Mouse (Mus musculus) adrenal gland, adult 2 months (tissue): ENCODE measurements around the gene Klhdc4. TPM values are rescaled to one million over a fixed set of nuclear protein-coding genes. Genes with fewer than 3 reads are reported as not detected.

Source experiments
- DNase-seq: peaks from one replicate; pipeline ENCODE4 v3.0.0; 2021
- long read RNA-seq: library from polyadenylated mRNA; stranded (forward); transcript quantifications from one replicate; pipeline ENCODE4 v2.0.0, GENCODE M21; 2021
- polyA plus RNA-seq: library from polyadenylated mRNA; depleted of rRNA; stranded (reverse); fragments of >200 nt; gene quantifications from 2 replicates; pipeline ENCODE4 v1.2.3, GENCODE M21; 2012; rRNA removed
- total RNA-seq, 2 experiments: library from RNA; stranded (reverse); gene quantifications; 2 replicates each; pipeline ENCODE4 v1.2.3; 2021

Klhdc4 gene
- total RNA-seq (10 to 100 TPM; 17.2 to 25.6 TPM), polyA plus RNA-seq (12.2 and 14.9 TPM in 2 replicates)
- long read RNA-seq, transcript Klhdc4-201 (12 exons, 2,078 nt), result major isoform, 27 of 32 reads
- long read RNA-seq, partial matches to known transcripts, result 1 of 32 reads
- long read RNA-seq, other reads (novel, unspliced or antisense), result 4 of 32 reads

- DNase-seq, result peak; percentile 91
Measured at GRCm38 (mm10) chr8:121829048-121829776, at the start of gene Klhdc4. TSS of gene Klhdc4 (minus strand) at chr8:121829569.

GRCm38 (mm10) chr8:121877828-121878480 lies 48.6 kb upstream of the Klhdc4 start:
- DNase-seq, result no peak

DNA sequence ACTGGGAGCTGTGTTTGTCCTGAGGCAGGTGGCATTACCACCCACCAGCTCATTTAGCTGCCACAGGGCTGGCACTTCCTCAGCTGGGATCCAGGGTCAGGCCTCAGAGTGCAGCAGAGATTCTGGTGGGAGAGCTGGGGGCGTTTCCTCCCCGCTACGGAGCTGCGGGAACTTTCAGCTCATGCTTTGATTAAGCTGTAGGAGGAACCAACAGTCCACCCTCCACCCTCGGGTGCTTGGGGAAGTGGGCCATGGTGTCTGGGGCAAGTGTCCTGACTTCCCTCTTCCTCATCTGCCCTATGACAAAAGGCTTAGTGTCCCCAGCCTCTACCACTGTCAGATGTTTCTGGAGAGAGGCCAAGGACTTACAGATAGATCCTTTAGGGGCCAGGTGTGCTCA lies 47.8 kb upstream of the Klhdc4 start:
- DNase-seq, result no peak

- no peak for DNase-seq
Measured at GRCm38 (mm10) chr8:121875517-121875916, 46.1 kb upstream of the Klhdc4 start.

- DNase-seq, result no peak
Measured at GRCm38 (mm10) chr8:121875045-121875444, 45.7 kb upstream of the Klhdc4 start.

DNA sequence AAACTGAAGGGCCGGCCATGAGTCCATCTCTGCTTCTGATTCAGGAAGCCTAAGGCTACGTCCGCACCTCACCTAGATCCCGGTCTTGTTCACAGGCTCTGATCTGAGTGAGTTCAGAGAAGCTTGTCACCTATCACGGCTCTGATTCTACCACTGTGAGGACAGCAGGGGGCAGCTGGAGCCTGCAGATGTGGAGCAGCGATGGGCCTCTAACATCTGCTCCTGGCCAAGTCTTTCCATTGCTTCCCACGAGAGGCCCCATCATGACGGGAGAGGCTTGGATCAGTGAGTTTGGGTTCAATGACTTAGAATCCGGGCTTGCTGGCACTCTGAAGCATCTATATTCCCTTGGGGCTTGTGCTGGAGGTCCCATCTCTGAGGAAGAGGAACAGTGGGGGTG lies 44.7 kb upstream of the Klhdc4 start:
- peak; percentile 77 for DNase-seq

DNA sequence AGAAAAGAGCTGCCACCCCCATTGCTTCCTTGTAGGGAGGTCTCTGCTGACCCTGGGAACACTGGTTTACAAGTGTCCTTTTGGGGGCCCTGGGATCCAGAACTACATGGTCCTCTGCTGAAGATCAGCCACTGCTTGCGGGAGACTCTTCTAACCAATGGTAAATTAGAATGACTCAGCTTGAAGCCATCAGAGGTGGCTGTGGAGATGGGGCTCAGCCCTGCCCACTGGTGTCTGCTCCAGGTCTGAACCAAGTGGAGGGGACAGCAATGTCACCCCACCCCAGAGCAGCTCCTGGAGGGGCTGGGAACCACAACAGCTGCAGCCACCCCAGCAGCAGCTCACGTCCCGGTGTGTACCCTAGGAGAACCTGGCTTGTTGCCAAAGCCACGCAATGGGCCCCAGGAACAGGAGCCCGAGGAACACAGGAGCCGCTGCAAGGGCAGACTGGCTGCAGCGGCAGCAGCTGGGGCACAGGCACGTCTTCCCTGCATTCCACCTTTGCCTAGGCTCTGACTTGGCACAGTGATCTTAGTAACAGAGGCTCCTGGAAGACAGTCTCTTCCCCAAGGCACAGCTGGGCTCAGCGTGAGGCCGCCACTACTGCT lies 42.6 kb upstream of the Klhdc4 start:
- DNase-seq, result peak; percentile 56

DNA sequence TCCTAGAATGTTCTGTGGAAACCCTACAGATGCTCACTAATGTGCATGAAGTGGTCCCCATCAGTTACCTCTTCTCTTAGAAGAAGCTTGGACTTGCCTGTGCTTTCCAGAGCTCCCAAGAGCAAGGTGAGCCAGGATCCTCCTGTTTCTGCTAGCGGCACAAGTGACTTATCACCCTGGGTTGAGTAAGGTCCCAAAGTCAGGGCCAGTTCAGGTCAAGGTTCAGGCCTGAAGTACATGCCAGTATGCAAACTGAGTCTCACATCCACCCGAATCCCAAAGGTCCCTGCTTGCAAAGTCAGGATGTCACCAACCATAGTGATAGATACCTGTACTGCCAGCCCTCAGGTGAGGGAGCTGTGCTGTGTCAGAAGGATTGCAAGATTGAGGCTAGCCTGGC lies 40.8 kb upstream of the Klhdc4 start:
- DNase-seq, result no peak

GRCm38 (mm10) chr8:121868896-121869295 lies 39.5 kb upstream of the Klhdc4 start:
- DNase-seq, result no peak

GRCm38 (mm10) chr8:121868196-121868595 lies 38.8 kb upstream of the Klhdc4 start:
- peak; percentile 85 for DNase-seq

DNA sequence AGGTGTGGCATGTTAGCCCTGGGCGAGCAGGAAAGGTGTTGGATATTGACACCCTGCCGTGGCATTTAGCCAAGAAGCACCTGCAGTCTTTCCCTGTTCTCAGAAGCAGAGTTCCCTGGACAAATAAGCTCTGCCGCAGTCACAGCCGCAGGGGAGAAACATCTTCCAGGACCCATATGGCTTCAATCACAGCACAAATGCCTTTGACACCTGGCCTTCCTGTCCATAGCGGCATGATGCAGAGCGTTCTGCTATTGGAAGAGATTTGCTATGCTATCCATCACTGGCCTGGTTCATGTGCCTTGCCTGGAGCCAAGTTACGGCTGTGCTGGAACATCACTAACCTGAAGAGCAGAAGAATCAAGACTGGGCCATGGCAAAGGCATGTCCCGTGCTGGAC lies 36.0 kb upstream of the Klhdc4 start:
- no peak for DNase-seq

- no peak for DNase-seq
Measured at GRCm38 (mm10) chr8:121861806-121862548, 32.6 kb upstream of the Klhdc4 start.

DNA sequence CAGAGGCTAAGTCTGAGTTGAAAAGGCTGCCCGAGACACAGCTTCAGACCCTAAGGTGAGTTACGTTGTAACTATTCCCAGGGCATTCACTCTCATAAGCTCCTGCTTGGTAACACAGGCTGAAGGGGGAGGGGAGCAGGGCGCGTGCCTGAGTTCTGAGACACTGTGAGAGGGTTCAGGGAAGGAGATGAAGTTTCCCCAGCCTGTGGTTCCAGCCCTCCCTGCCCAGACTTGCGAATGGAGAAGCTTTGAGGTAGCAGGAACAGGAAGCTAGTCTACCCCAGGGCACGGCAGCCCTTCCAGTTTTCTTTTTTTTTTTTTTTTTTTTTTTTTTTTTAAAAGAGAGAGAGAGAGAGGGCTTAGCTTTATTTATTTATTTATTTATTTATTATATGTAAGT lies 31.9 kb upstream of the Klhdc4 start:
- no peak for DNase-seq

- no peak for DNase-seq
Measured at GRCm38 (mm10) chr8:121857747-121858146, 28.4 kb upstream of the Klhdc4 start.

DNA sequence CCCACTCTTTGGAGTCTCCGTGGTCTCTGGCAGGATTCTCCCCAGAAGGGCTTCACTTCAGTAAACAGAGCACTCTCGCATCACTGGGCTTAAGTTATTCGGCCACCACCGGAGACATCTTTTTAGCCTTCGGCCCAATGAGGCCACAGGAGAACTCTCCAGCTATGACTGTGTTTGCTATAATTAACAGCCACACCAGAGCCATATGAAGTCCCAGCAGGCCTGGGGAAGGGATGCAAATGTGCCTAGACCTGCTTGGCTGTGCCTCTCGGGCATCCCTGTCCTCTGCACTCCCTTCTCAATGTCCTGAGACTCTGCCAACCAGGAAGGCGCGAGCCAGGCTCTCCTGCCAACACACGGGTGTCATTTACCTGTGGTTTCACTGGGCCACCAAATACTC lies 28.0 kb upstream of the Klhdc4 start:
- no peak for DNase-seq

GRCm38 (mm10) chr8:121856071-121856746 lies 26.8 kb upstream of the Klhdc4 start:
- peak; percentile 59 for DNase-seq

GRCm38 (mm10) chr8:121853586-121853985 lies 24.2 kb upstream of the Klhdc4 start:
- peak; percentile 81 for DNase-seq

DNA sequence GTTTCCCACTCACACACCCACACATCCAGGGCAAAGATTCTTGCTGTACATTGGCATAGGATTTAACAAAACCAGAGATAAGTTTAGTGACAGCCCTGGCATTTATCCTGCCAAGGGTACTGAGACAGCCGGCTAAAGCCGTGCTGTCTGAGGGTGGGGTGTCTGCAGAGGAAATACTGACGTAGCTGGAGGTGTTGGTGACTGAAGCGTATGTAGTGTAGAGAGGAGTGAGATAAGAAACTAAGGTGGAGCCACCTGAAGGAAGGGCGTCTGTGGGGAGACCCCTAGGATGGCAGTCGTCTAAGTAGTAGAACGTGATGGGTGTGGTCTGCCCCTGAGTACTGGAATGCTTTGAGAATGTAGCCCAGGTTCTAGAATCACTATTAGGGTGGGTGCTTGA lies 23.1 kb upstream of the Klhdc4 start:
- no peak for DNase-seq

DNA sequence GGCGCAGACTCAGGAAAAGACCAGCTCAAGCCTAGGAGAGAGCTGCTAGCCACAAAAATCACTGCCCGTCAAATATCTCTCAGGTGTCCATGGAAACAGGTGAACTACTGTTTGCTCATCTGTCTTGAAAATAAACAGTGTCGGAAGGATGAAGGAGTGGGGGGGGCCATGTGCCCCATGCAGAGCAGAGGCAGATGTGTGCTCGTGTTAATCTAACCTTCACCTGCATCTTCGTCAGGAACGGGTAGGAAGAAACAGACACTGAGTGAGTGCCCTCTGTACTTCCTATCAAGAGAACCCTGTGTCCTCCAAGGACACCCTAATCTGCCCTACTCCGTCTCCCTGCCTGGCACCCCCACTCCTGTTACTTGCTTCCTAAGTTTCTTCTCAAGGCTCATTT lies 22.3 kb upstream of the Klhdc4 start:
- DNase-seq, result no peak

DNA sequence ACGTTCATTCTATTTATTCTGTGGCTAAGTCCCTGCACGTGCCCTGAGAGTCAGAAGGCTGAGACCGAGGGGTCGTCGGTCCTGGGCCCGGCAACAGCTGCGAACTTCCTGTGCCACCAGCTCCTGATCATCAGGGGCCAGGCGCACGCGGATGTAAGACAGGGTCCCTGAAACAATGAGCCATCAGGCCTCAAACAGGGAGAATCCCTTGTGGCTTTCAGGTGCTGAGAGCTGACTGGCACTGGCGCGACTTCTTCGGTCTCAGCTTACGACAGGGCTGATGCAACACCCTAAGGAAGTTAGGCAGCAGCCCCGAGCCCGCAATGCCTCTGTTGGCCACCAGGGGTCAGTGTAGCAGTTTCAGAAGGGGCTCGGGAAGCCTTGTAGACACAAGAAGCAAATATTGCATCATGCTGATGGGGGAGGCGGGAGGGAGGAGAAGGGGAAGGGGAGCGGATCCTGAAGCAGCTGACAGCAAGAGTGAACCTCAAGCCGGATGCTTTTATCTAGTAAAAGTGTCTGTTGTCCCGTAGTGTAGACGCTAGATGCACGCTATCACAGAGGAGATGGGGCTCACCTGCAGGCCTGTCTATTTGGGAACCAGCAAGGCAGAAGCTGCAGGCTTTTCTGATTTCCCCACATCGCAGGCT lies 21.6 kb upstream of the Klhdc4 start:
- peak; percentile 96 for DNase-seq

- DNase-seq, result no peak
Measured at GRCm38 (mm10) chr8:121850436-121850820, 21.1 kb upstream of the Klhdc4 start.
